Mouse (Mus musculus): Measurements from ENCODE around the gene Gabrg3.

Gabrg3 gene

GRCm38 (mm10) chr7:56765612-56766445 lies 621.2 kb downstream of the Gabrg3 start:
- DNase-seq (ENCODE audit: low read depth, low spot score), result peak; percentile 60

- DNase-seq (ENCODE audit: low read depth, low spot score), result peak; percentile 41
Measured at GRCm38 (mm10) chr7:56729225-56729624, 657.8 kb downstream of the Gabrg3 start.

Data from telencephalon, adult 2 months (tissue).